Mouse (Mus musculus) lung, postnatal 36 days (tissue): Measurements from ENCODE around the gene Wdr92.
"Not testable (repeated sequence)": the region's sequence is repeated elsewhere in the genome, so short reads cannot be mapped to it uniquely, and the experiment has no call there.

Experiments used
- DNase-seq: peaks from one replicate; pipeline ENCODE4 v3.0.0; 2022; ENCODE audit warnings: mixed read lengths

Wdr92 gene

DNA sequence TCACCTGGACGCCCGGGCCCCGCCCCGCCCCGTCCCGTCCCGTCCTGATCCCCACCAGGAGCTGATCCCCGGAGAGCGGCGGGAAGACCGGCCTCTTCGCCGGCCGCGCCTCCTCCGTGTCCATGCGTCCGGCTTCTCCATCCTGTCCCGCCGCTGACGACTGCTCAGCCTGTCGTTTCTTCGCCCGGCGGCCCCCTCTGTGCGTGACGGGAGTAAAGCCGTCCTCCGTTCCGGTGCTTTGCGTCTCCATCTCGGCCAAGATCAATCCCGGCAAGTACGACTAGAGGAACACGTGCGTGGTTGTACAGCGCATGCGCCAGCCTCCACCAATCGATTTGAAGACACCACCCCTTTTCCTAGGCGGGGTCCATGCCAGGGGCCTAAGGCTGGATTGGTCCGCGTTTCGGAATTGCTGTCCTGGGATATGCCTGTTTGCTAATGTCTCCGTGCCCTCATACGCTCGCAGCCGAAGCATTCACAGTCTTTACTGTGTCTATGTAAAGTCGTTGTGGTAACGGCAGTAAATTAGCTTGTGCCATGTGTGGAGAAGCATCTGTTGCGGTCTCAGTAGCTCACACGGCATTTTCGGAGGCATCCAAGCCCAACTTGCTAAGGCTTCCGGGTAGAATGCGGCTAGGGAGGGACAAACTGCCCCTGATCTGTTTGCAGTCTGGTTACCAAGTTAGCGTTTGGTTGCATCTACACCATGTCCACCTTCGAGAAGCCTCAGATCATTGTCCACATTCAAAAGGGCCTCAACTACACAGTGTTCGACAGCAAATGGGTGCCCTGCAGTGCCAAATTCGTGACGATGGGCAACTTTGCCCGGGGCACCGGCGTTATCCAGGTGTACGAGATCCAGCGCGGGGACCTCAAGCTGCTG is 29.6 kb downstream of the Wdr92 start, which contains the start of gene Pno1:
Pno1 (minus strand) TSS at position 311 of the 883 bp plus-strand sequence.
- DNase-seq = peak; percentile 99

- DNase-seq = peak; percentile 10
Observed at GRCm38 (mm10) chr11:17212141-17212495, 30.2 kb downstream of the Wdr92 start.

- no peak for DNase-seq
Observed at GRCm38 (mm10) chr11:17212903-17213509, 31.1 kb downstream of the Wdr92 start.

DNA sequence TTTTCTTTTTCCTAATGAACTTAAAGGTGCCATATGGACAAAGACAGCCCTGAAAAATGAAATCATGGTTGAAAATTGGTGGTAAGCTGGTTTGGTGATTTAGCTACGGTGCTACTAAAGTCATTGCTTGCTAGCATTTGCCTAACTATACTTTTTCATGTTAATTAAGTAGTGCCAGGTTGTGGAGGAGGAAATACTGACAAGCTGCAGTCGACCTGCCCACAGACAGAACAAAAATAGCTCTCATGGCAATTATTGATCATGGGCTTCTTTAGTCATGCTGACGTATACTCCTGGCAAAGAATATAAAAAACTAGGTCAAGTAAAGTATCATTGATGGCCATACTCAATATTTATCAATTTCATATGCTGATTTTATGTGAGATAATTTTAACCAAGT is 33.6 kb downstream of the Wdr92 start:
- no peak for DNase-seq

- DNase-seq = no peak
Observed at GRCm38 (mm10) chr11:17221126-17221525, 39.2 kb downstream of the Wdr92 start.

DNA sequence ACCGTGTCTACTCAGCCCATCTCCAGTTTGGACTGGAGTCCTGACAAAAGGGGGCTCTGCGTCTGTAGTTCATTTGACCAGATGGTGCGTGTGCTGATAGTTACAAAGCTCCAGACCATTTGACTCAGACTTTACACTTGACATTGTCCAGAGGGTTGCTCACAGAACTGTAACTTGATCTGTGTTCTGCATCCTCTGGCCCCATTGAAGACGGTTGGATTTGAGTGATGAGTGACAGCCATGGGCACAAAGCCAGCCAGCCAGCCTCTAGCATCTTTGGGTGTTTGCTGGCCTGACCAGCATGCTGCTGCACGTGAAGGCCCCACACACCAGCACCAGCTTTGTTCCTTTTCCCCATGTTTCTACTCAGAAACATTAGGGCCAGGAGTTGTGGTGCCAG is 50.9 kb downstream of the Wdr92 start:
- no peak for DNase-seq

DNA sequence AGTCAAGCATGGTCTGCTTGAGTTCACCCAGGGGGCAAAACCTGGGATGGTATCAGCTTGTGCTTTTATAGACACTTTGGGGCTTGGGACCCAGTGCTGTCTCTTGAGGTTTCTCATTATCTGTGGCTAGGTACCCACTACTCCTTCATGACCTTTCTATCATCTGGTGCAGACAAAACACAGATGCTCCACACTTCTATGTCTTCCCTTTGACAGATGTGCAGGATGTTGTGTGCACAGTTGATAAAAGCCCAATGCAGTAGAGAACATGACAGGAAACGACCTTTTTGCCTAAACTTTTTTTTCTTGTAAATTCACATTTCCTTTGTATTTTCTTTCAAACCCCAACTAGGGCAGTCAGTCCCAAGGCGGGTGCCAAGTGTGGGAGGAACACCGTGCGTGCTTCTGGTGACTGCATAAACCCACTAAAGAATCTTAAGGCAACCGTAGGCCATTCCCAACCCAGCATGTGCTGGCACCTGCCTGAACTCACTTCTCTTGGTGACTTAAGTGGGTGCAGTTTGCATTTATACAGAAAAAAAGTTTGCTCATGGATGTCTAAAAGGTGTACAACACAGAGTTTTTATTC is 54.6 kb downstream of the Wdr92 start:
- DNase-seq = no peak

- not testable (repeated sequence) for DNase-seq
Observed at GRCm38 (mm10) chr11:17238598-17238997, 56.7 kb downstream of the Wdr92 start.

DNA sequence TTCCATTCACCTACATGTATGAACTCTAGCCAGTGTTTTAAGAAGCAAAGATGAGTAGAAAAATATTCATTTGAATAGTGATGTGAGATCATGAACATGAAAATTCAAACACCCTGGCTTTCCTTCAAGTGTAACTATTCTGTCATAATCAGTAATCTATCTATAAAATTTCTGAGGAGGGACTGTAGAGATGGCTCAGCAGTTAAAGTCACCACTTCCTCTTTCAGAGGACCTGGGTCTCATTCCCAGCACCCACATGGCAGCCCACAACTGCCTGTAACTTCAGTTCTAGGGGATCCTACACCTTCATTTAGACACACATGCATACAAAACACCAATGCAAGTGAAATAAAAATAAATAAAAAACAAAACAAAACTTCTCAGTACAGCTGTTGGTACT is 66.8 kb downstream of the Wdr92 start:
- DNase-seq = no peak

- no peak for DNase-seq
Observed at GRCm38 (mm10) chr11:17256813-17257365, 75.0 kb downstream of the Wdr92 start.

- peak; percentile 98 for DNase-seq
Observed at GRCm38 (mm10) chr11:17257443-17257842, 75.5 kb downstream of the Wdr92 start, which contains the start of gene C1d. TSS of gene C1d (plus strand) at chr11:17257579.

DNA sequence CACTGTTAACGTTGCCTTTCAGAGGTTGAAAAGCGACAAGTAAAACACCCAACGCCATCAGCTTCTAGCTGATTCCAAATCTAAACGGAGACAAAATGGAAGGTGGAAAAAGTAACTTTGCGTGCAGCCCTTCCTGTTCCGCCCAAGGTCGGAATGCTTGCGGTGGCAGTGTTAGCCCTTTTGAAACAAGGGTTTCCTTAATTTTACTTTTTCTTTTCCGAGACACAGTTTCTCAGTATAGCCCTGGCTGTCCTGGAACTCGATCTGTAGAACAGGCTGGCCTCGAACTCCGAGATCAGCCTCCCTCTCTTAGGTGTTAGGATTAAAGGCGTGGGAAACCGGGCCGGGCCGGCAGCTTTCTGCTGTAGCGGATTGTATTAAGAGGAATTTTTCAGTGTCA is 76.0 kb downstream of the Wdr92 start:
- peak; percentile 41 for DNase-seq

- no peak for DNase-seq
Observed at GRCm38 (mm10) chr11:17267176-17267575, 85.3 kb downstream of the Wdr92 start.

DNA sequence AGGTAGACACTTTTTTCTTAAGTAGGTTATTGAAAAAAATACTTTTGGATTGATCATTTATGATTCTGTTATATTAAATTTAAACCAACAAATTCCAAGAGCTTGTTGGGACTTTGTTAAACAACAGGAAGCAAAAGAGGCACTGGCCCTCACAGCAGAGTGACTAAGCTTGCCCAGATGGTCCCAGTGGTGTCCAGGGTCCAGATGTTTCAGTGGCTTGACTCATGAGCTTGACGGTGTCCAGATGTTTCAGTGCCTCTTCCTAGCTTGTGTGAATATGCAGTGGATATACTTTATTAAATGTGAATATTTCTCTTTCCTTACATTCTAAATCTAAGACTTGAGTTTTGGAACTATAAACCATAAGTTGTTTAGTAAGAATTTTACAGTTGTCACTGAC is 86.9 kb downstream of the Wdr92 start:
- no peak for DNase-seq

DNA sequence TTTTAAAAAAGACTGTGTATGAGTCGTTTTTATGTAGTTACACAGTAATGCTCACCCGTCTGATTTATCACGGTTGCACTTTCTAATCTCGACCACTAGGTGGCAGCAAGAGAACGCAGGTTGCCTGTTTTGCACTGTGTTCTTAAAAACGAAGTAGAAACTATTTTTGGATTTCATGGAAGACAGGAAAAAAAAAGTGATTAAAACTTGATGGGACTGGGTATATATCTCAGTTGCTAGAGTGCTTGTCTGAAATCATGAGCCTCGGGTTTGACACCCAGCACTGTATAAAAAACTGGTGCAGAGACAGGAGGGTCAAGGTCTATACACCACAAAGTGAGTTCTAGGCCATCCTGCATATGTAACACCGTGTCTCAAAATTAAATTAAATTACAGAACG is 98.1 kb downstream of the Wdr92 start:
- peak; percentile 36 for DNase-seq
